Mouse (Mus musculus) lung, adult 2 months (tissue): Measurements from ENCODE around the gene Tcam1. TPM values are rescaled to one million over a fixed set of nuclear protein-coding genes. Genes with fewer than 3 reads are reported as not detected.

ENCODE experiments used
- DNase-seq: peaks from one replicate; pipeline ENCODE4 v3.0.0; 2022
- H3K4me1 ChIP-seq: fragments of 200-500 bp; 2 replicates; pipeline ENCODE4 v1.6.1; 2011; ENCODE audit warnings: low read length; ENCODE audit not compliant: control insufficient read depth, insufficient read depth
- H3K4me3 ChIP-seq: fragments of 200-500 bp; replicated peaks from 2 replicates; pipeline ENCODE3; 2011; ENCODE audit warnings: low read depth, mild to moderate bottlenecking, control low read depth, low read length; ENCODE audit errors: extremely low read depth
- CTCF ChIP-seq: fragments of 200-500 bp; IDR thresholded peaks from 2 replicates; pipeline ENCODE4 v1.5.1; 2011; ENCODE audit warnings: mild to moderate bottlenecking, low read length, control low read depth; ENCODE audit not compliant: insufficient read depth
- POLR2A ChIP-seq: fragments of 200-500 bp; IDR thresholded peaks from 2 replicates; pipeline ENCODE4 v1.6.1; 2011; ENCODE audit warnings: low read depth, mild to moderate bottlenecking, control low read depth, low read length, borderline replicate concordance; ENCODE audit errors: extremely low read depth
- WGBS: fragments of 180-500 bp; shearing (Covaris S2); methylation state at CpG from one replicate; pipeline ENCODE4 v1.1.7; 2018; 5-methylcytosine and 5-hydroxymethylcytosine counted together
- polyA plus RNA-seq: library from polyadenylated mRNA; depleted of rRNA; stranded (reverse); fragments of >200 nt; gene quantifications from 2 replicates; pipeline ENCODE4 v1.2.3, GENCODE M21; 2012

Tcam1 gene
- polyA plus RNA-seq, 1 experiment = 0.05 TPM

DNA sequence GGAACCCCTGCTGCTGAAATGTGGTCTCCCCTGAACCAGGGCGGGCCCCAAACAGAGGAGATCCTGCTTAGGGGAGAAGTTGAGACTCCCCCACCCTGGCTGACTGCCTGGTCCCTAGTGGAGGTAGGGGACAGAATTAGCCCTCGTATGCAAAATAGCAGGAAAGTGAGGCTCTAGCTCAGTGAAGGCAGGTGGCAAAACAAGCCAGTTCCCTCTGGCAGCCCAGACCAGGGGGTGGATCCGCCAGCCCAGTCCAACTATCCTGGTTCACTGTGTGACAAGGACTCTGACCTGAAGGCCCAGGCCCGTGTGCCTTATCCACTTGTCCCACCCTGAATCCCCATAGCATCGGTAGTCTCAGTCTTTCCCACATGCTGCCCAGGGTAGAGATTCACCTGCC, 33.7 kb downstream of the Tcam1 start:
- no peak for TF ChIP-seq CTCF
- 0 out of 2 replicates have a peak, but pooled peaks have one; percentile 15 for TF ChIP-seq POLR2A
- no peak for DNase-seq
- WGBS = 77% methylated on average over 5 of the region's 5 CpGs
- no peaks in the 10 kb centered on the region for H3K4me1 ChIP-seq
- H3K4me3 ChIP-seq = no peak overlapping the region

DNA sequence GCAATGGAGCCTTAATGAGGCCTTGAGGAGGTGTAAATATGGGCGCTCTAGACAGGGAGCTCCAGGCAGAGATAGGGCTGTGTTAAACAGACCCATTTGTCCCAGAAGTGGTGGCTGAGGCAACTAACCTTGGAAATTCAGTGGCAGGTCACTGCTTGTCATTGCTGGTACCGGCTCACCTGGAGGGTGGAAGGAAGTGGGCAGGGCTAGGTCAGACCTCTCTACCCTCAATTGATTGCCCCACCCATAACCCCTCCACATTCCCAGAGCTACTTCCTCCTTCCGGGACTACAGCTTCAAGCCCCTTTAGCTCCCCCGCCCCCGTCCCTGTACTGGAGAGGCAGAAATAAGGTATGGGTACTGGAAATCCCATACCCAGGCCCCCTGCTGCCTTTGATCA, 37.1 kb downstream of the Tcam1 start:
- TF ChIP-seq POLR2A (no peak), CTCF (no peak)
- peak overlapping the region; percentile 10 for H3K4me3 ChIP-seq
- WGBS = 38% methylated on average over 5 of the region's 5 CpGs
- 0 out of 2 replicates have a peak, but pooled peaks cover 2% of the 10 kb centered on the region for H3K4me1 ChIP-seq
- DNase-seq = peak; percentile 38

DNA sequence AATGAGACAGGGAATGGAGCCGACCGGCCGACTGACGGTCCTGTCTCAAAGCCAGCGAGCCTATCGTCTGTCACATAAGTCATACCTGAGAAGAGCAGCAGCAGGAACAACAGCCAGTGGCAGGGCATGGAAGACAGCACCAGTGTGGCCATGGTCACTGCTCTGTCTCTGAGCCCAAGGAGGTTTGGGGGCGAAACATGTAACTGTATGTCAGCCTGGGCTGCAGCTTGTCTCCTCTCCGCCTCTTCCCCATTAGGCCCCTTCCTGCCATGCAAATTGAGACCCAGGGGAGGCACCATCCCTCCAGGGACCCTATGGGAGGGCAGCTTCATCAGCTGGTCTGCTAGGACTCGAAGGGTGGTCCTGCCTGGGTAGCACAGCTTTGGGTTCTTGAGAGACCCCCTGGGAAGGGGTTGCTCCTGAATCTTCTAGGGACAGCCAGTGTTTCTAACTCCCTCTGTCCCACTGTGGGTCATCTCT, 37.9 kb downstream of the Tcam1 start, which contains the start of gene Cd79b:
TSS of gene Cd79b (minus strand) at position 430 of the 480 bp plus-strand sequence.
- Histone ChIP-seq H3K4me1 (peaks cover 5% of the 10 kb centered on the region; the same call in 1 of the 2 replicates), H3K4me3 (peak within 1 kb of the TSS; percentile 46)
- WGBS = 67% methylated on average over 9 of the region's 9 CpGs
- DNase-seq = no peak
- no peak for TF ChIP-seq CTCF
- peak; percentile 57; the same call in 1 of the 2 replicates for TF ChIP-seq POLR2A

DNA sequence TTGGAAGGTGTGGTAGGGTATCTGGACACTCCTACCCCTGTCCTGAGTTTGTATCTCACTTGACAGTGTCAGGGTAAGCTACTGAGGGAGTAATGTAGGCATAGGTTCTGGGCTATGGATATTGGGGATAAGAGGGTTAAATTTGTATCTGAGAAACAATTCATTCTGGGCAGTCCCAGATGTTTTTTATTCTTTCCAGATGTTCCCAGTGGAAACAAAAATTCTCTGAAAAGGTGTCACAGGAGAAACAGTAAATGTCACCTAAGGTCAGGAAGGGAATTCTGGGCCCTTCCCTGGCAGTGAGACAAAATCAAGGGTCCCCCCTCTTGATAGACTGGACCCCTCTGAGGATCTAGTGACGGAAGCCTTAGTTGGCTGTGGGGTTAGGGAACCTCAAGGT, 39.9 kb downstream of the Tcam1 start:
- DNase-seq = no peak

DNA sequence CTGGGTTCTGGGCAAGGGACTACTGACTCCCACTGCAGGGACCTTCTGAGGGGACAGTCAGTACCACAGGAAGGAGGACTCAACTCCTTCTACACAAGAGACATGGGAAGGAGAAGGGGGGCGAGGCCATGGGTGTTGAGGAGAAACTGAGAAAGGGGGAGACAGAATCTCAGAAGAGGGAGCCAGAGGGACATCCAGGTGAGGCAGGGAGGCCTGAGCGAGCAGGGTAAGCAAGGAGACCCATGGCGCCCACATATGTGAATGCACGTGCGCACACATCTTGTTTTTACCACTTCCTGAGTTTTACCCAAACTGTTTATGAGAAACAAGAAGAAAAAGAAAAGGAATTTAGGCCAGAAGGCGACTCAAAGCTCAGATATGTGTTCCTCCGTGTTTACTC, 41.3 kb downstream of the Tcam1 start:
- TF ChIP-seq CTCF = no peak

More for the DNA sequence above, 39.9 kb downstream of the Tcam1 start:
- no peak overlapping the region for H3K4me3 ChIP-seq
- peaks cover 5% of the 10 kb centered on the region; the same call in 1 of the 2 replicates for H3K4me1 ChIP-seq
- 85% methylated on average over 1 of the region's 1 CpGs for WGBS
- no peak for TF ChIP-seq POLR2A
- TF ChIP-seq CTCF = no peak

DNA sequence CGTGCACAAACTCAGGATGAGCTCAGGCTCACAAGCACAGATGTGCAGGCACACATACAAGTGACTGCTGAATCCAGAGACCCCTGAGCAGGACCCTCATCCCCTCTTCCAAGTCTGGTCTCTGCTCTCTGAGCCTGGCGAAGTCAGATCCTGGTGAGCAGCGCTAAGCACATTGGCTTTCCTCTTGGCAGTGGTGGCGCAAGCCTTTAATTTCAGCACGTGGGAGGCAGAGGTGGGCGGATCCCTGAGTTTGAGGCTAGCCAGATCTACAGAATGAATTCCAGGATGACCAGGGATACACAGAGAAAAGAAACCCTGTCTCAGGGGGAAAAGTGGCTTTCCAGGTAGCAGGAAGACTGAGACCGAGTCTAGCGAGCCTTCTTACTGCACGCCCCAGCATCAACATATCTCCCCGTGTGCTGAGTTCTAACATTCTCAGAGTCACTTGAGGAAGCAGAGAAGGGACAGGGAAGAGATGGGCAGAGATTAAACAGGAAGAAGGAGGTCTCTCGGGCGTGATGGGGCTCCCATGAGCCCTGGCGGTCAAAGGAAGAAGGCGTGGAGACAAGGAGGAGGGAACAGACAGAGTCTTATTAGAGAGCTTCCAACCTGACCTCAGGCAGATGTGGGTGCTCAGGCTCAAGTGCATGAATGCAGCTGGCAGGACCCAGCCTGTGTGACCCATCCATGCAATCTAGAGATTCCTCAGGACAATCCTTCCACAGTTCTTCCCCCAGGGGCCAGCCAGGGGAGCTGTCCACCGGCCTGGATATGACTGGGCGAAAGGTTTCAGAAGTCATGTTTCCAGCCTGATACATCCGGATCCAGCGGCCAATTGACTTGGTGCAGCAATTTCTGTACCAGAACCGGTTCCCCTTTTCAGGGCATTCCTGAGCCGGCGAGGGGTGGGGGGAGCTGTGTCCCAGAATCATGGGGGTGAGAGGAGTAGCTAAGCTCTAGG, 42.2 kb downstream of the Tcam1 start:
- 49% methylated on average over 21 of the region's 21 CpGs for WGBS
- H3K4me1 ChIP-seq = peaks cover 5% of the 10 kb centered on the region; the same call in 1 of the 2 replicates
- DNase-seq = no peak
- no peak; the same call in 1 of the 2 replicates for TF ChIP-seq POLR2A
- no peak for TF ChIP-seq CTCF
- H3K4me3 ChIP-seq = no peak overlapping the region

More for the DNA sequence above, 41.3 kb downstream of the Tcam1 start:
- Histone ChIP-seq H3K4me3 (no peak overlapping the region), H3K4me1 (peaks cover 5% of the 10 kb centered on the region; the same call in 1 of the 2 replicates)
- no peak for DNase-seq
- 64% methylated on average over 7 of the region's 7 CpGs for WGBS

DNA sequence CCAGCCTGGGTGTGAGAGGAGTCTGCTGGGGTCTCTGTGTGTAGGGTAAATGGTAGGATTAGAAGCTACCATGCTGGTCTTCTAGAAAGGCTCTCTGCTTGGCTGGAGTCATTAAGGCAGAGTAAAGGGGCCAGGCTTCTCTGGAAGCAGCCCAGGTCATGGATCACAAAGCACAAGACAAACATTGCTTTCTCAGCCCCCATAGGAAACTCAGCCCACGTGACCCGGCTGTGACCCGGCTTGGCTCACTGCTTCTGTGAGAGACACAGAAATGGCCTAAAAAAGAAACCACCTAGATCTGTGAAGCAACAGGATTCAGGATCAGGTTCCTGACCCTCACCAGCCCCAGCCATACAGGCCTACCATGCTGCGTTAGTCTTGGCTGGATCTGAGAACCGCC, 48.4 kb downstream of the Tcam1 start:
- no peak for DNase-seq
- Histone ChIP-seq H3K4me1 (no peaks in the 10 kb centered on the region), H3K4me3 (no peak overlapping the region)
- TF ChIP-seq POLR2A (no peak), CTCF (no peak)
- 52% methylated on average over 5 of the region's 5 CpGs for WGBS

DNA sequence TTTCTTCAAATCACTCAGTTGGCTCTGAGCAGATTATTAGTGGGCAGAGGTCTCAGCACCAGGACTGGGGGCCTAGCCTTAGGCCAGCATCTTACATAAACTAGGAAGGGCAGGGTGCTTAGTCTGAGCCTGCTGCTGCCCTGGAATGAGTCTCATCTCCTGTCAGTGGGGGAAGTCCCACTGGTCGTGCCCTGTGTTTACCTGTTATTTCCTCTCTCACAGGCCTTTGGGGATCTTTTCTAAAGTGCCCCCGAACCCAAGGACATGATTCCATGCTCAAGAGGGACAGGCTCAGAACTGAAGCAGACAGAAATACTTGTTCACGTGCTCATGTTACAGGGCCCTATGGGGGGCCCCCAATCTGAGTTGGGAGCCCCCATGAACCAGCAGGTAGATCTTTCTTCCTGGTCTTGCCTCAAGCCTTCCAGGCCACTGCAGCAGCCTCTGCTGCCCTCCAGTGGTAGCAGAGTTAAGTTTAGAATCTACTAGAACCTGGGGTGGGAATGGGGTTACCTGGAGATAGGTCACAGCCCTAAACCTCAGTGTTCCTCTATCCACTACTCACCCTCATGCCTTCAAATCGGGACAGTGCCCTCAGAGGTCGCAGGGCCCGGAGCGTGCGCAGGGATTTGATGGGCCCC, 49.2 kb downstream of the Tcam1 start:
- 58% methylated on average over 8 of the region's 8 CpGs for WGBS
- Histone ChIP-seq H3K4me1 (no peaks in the 10 kb centered on the region), H3K4me3 (no peak overlapping the region)
- DNase-seq = peak; percentile 52
- TF ChIP-seq POLR2A (no peak), CTCF (peak; percentile 79)

DNA sequence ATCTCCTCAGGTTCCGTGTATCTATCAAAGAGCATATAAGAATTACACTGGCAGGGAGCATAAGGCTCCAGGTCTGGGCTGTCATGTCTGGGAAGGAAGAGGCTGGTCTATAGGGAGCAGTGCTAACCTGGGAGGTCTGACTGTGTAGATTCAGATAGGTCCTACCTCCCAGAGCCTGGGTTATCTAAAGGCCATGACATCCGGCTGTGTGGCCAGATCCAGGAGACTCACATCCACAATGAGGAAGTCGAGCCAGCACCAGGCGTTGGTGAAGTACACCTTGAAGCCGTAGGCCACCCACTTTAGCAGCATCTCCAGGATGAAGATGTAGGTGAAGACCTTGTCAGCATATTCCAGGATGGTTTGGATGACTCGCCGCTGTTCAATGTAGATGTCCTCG, 50.0 kb downstream of the Tcam1 start:
- Histone ChIP-seq H3K4me3 (no peak overlapping the region), H3K4me1 (no peaks in the 10 kb centered on the region)
- DNase-seq = no peak
- WGBS = 79% methylated on average over 8 of the region's 8 CpGs
- TF ChIP-seq POLR2A (no peak), CTCF (no peak)

DNA sequence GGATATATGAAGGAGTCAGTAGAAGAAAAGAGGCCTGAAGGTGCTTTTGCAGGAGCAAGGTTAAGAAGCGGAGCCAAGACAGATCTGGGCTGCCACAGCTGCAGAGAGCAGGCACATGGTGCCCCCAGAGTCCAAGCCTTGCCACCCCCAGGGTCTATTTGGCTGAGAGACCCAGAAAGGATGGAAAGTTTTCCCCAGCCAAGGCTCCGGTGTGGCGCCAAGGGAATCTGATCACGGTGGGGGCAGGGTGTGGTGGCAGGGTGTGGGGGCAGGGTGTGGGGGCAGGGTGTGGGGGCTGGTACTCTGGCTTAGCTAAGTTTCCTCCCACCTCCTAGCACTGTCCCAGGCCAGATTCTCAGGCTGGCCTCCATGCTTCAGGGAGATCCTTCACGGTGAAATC, 52.0 kb downstream of the Tcam1 start:
- no peak for DNase-seq
- 58% methylated on average over 5 of the region's 5 CpGs for whole genome bisulfite sequencing
- no peaks in the 10 kb centered on the region for H3K4me1 ChIP-seq
- TF ChIP-seq CTCF (no peak), POLR2A (no peak)
- H3K4me3 ChIP-seq = no peak overlapping the region
